Mouse (Mus musculus) megakaryocyte-erythroid progenitor cell, adult 5-6 weeks (primary cell): ENCODE measurements at regions not wholly inside any gene's neighbourhood (a gene's known extent, or its start where the extent isn't known, plus 50 kb on each side); places are given as distances from the start of the nearest gene placed in this dataset.

ENCODE experiments used
- ATAC-seq: replicated peaks from 2 replicates; pipeline ENCODE4 v1.8.0; 2016; ENCODE audit warnings: mild to moderate bottlenecking, inconsistent platforms; ENCODE audit not compliant: severe bottlenecking, poor library complexity, low FRiP score, low TSS enrichment

DNA sequence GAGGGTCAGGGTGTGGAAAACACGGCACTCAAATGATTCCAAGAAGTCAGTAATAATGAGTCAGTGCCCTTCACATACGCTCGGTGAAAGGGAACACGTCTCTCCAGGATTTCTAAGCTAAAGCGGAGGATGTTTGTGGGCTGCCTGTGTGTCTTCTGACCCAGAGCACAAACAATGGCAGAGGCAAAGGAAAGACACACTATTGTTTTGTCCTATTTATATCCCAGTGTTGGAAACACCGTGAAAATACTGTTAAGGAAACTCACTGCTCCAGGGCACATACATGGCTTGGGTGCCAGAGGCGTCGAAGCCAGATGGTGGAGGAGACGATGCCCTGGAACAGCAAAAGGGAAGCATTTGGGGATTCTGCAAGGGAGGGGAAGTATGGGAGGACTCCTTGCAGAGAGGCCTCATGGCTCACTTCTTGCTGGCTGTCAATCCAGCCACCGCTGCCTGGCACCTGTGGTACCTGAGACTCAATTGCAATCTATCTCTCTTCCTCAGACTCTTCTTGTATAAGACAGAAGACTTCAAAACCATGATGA, 192.6 kb upstream of the Ankrd55 start:
- no peak for ATAC-seq

- ATAC-seq: no peak
These were observed 188.2 kb upstream of the Ankrd55 start for GRCm38 (mm10) chr13:112099953-112100591.

GRCm38 (mm10) chr13:112100592-112101420, 187.4 kb upstream of the Ankrd55 start:
- peak; percentile 70 for ATAC-seq

DNA sequence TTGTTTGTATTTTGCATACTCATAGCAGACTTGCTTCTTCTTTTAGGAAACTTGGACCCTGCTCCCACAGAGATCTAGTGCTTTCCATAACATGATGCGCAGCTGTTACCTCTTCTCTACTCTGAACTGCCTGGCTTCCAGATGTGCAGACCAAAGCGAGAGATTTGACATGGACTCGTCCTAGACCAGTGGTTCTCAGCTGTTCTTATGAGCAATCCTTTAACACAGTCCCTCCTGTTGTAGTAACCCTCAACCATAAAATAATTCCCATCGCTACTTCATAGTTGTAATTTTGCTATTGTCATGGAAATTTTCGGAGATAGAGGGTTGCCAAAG, 186.9 kb upstream of the Ankrd55 start:
- no peak; the same call in 1 of the 2 replicates for ATAC-seq

GRCm38 (mm10) chr13:112105953-112106352, 182.3 kb upstream of the Ankrd55 start:
- no peak for ATAC-seq

GRCm38 (mm10) chr13:112114741-112115201, 173.5 kb upstream of the Ankrd55 start:
- peak; percentile 50; the same call in 1 of the 2 replicates for ATAC-seq

DNA sequence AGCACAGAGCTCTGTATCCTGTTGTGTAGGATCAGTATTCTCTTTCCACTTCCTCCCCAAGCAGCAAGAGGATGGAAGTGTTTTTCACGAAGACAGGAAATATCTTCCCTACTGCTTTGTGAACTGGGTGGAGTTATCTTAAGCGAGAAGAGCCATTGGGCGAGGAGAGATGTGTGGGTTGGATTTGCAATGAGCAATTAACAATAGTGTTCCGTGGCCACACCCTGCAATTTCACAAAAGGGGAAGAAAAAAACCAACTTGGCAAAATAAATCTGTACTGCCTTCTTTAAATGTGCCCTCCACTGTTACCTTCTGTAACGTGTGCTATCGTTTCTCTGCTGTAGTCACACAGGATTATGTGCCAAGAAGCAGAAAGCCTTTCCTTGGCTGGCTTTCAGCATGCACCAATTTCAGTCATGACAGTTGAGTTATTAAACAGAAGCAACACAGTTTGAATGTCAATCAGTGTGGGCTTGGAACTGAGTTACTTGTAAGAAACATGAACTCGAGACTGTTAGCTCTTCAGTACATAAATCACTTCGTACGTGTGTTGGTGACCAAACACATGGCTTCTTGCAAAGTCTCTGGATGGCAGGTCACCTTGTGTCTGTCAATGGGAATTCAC, 172.0 kb upstream of the Ankrd55 start:
- 0 out of 2 replicates have a peak, but pooled peaks have one; percentile 43 for ATAC-seq

DNA sequence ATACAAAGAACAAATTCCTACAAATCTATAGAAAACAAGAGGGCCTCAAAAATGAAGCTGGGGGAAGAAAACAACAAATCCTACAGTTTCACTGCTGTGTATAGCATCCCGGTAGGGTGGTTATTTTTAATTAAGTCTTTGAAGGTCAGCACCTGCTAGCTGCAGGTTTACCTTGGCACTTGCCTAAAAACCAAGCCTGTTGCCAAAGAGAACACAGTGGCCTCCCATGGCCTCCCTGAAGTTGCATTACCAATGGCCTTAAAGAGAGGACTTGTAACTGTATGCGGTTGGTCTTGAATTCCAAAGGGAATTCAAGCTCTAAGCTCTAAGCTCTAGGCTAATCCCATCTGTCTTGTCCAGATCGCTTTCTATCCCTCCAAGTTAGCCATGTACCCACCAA, 169.7 kb upstream of the Ankrd55 start:
- no peak for ATAC-seq

DNA sequence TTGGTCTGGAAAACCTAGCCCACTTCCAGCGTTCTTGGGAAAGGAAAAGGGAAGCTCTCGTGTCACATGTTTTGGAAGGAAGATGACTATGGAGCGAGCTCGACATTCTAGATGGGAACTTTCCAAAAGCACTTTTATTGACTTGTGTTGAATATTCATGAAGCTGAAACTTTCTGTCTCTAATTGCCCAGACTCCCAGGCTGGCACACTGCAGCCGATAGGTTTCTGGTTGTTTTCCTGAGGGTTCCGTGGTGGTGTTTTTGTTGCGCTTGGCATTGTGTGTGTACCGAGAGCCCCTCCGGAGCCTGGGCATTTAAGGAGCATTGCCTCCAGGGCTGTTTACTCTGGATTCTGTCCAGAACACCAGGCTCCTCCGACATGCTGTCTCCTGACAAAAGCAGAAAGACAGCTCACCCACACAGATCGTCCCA, 168.6 kb upstream of the Ankrd55 start:
- ATAC-seq: no peak

- ATAC-seq: no peak
These were observed 167.9 kb upstream of the Ankrd55 start for GRCm38 (mm10) chr13:112120346-112120745.

GRCm38 (mm10) chr13:112121110-112121509, 167.1 kb upstream of the Ankrd55 start:
- ATAC-seq: no peak

- no peak for ATAC-seq
These were observed 165.3 kb upstream of the Ankrd55 start for GRCm38 (mm10) chr13:112122842-112123373.

GRCm38 (mm10) chr13:112125769-112126469, 162.3 kb upstream of the Ankrd55 start:
- ATAC-seq: no peak

- ATAC-seq: no peak
These were observed 158.0 kb upstream of the Ankrd55 start for GRCm38 (mm10) chr13:112130220-112130619.

GRCm38 (mm10) chr13:112130774-112131173, 157.5 kb upstream of the Ankrd55 start:
- ATAC-seq: no peak

- ATAC-seq: no peak
These were observed 157.1 kb upstream of the Ankrd55 start for GRCm38 (mm10) chr13:112131191-112131590.

- no peak for ATAC-seq
These were observed 154.5 kb upstream of the Ankrd55 start for GRCm38 (mm10) chr13:112133736-112134135.

- ATAC-seq: no peak
These were observed 153.6 kb upstream of the Ankrd55 start for GRCm38 (mm10) chr13:112134701-112135100.

- ATAC-seq: no peak
These were observed 152.5 kb upstream of the Ankrd55 start for GRCm38 (mm10) chr13:112135777-112136176.
